8 mouse cellular contexts compared by ENCODE assay signal in the genomic region with DNA sequence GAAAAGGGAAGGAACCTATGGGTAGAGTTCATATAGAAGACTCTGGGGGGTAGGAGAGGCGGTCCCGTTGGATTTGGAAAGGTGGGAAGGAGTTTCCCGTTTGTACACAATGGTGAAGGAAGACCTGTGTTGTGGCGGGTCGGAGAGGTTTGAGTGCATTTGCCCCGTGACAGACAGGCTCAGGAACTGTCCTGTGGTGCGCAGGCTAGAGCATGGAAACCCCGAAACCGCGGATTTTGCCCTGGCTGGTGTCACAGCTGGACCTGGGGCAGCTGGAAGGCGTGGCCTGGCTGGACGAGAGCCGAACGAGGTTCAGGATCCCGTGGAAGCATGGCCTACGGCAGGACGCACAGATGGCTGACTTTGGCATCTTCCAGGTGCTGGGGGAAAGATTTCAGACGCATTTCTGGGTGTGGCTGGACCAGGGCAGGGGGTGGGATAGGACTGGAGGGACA. TPM values are rescaled to one million over a fixed set of nuclear protein-coding genes. Genes with fewer than 3 reads are reported as not detected.
DNase-seq lines count a peak whose midpoint lies in the region; ATAC-seq and TF ChIP-seq lines count a peak whose summit lies in the region.

TSS of gene Bcl2l12 (minus strand) at position 212 of the 455 bp plus-strand sequence.

- peak within 1 kb of the TSS; percentile 78 for H3K9ac ChIP-seq in heart, postnatal 0 days (replicated peaks; ENCODE audit: low read depth, low read length)
- peak within 1 kb of the TSS; percentile 89 for H3K9ac ChIP-seq in stomach, embryonic 16.5 days (ENCODE audit: low read length)

- H3K4me3 ChIP-seq in E14TG2a.4 (replicated peaks; ENCODE audit: low read length), result peak within 1 kb of the TSS; percentile 91
- peak within 1 kb of the TSS; percentile 84 for H3K4me3 ChIP-seq in erythroblast, embryonic 14.5 days (replicated peaks)
- peak within 1 kb of the TSS; percentile 75 for H3K4me3 ChIP-seq in heart, postnatal 0 days (ENCODE audit: low read depth, low read length)
- peak within 1 kb of the TSS; percentile 99 for H3K4me3 ChIP-seq in megakaryocyte, embryonic 14.5 days (replicated peaks)
- H3K4me3 ChIP-seq in stomach, embryonic 16.5 days (replicated peaks; ENCODE audit: low read length), result peak within 1 kb of the TSS; percentile 82

- H3K4me2 ChIP-seq in heart, postnatal 0 days (ENCODE audit: low read depth, low read length), result peak within 1 kb of the TSS; percentile 73
- peak within 1 kb of the TSS; percentile 94 for H3K4me2 ChIP-seq in stomach, embryonic 16.5 days (ENCODE audit: low read depth, low read length)

- TF ChIP-seq CTCF in E14TG2a.4 (conservative IDR thresholded peaks at IDR 0.05; ENCODE audit: low read length), result no peak
- no peak for TF ChIP-seq CTCF in heart, postnatal 0 days (IDR thresholded peaks at IDR 0.05; ENCODE audit: low read depth)

- 2% methylated on average over 18 of the region's 18 CpGs for WGBS in heart, postnatal 0 days
- under 1% methylated on average over 18 of the region's 18 CpGs for WGBS in stomach, embryonic 16.5 days

- H3K27me3 ChIP-seq in E14TG2a.4 (ENCODE audit: insufficient read depth, low read length), result no peaks in the 10 kb centered on the region
- H3K27me3 ChIP-seq in erythroblast, embryonic 14.5 days (ENCODE audit: control insufficient read depth), result no peaks in the 10 kb centered on the region
- H3K27me3 ChIP-seq in heart, postnatal 0 days (ENCODE audit: control insufficient read depth, insufficient read depth, low read length), result no peaks in the 10 kb centered on the region
- H3K27me3 ChIP-seq in megakaryocyte, embryonic 14.5 days (replicated peaks), result no peaks in the 10 kb centered on the region
- no peaks in the 10 kb centered on the region for H3K27me3 ChIP-seq in stomach, embryonic 16.5 days (ENCODE audit: control insufficient read depth, insufficient read depth, low read length)

- no peak for TF ChIP-seq EP300 in heart, postnatal 0 days (IDR thresholded peaks at IDR 0.05; ENCODE audit: low read depth)

- H3K4me1 ChIP-seq in E14TG2a.4 (replicated peaks; ENCODE audit: low read depth, low read length), result peaks cover 83% of the 10 kb centered on the region
- peaks cover 63% of the 10 kb centered on the region for H3K4me1 ChIP-seq in erythroblast, embryonic 14.5 days (ENCODE audit: control insufficient read depth)
- peaks cover 17% of the 10 kb centered on the region for H3K4me1 ChIP-seq in heart, postnatal 0 days (ENCODE audit: control insufficient read depth, insufficient read depth)
- H3K4me1 ChIP-seq in megakaryocyte, embryonic 14.5 days, result peaks cover 77% of the 10 kb centered on the region
- H3K4me1 ChIP-seq in stomach, embryonic 16.5 days (ENCODE audit: control insufficient read depth, insufficient read depth, low read length), result peaks cover 32% of the 10 kb centered on the region

- no peaks in the 10 kb centered on the region for H3K9me3 ChIP-seq in E14TG2a.4 (ENCODE audit: low read length)
- no peaks in the 10 kb centered on the region for H3K9me3 ChIP-seq in erythroblast, embryonic 14.5 days (ENCODE audit: control insufficient read depth, low read length)
- no peaks in the 10 kb centered on the region for H3K9me3 ChIP-seq in heart, postnatal 0 days (replicated peaks; ENCODE audit: control insufficient read depth, low read length)
- no peaks in the 10 kb centered on the region for H3K9me3 ChIP-seq in megakaryocyte, embryonic 14.5 days
- H3K9me3 ChIP-seq in stomach, embryonic 16.5 days (replicated peaks; ENCODE audit: control insufficient read depth, low read length), result no peaks in the 10 kb centered on the region

- peaks cover 71% of the 10 kb centered on the region for H3K36me3 ChIP-seq in E14TG2a.4 (ENCODE audit: insufficient read depth, low read length)
- H3K36me3 ChIP-seq in erythroblast, embryonic 14.5 days (ENCODE audit: control insufficient read depth), result peaks cover 69% of the 10 kb centered on the region
- peaks cover 49% of the 10 kb centered on the region for H3K36me3 ChIP-seq in heart, postnatal 0 days (replicated peaks; ENCODE audit: control insufficient read depth, insufficient read depth, low read length)
- H3K36me3 ChIP-seq in megakaryocyte, embryonic 14.5 days (replicated peaks; ENCODE audit: low read length), result peaks cover 74% of the 10 kb centered on the region
- peaks cover 43% of the 10 kb centered on the region for H3K36me3 ChIP-seq in stomach, embryonic 16.5 days (ENCODE audit: control insufficient read depth, insufficient read depth, low read length)

- H3K27ac ChIP-seq in heart, postnatal 0 days (ENCODE audit: low read depth), result peak within 1 kb of the TSS; percentile 83
- peak within 1 kb of the TSS; percentile 92 for H3K27ac ChIP-seq in stomach, embryonic 16.5 days (ENCODE audit: low read length)

- ATAC-seq in heart, postnatal 0 days (ENCODE audit: insufficient read depth, low read depth), result no peak; the same call in 1 of the 2 replicates
- no peak for ATAC-seq in stomach, embryonic 16.5 days (ENCODE audit: insufficient read depth, low FRiP score)

- peak in 1 of 2 experiments; percentile 60 for DNase-seq in adrenal gland, adult 18-20 months (ENCODE audit: low spot score in 2 of 2)
- no peak for DNase-seq in heart, postnatal 0 days (ENCODE audit: low spot score)
- peak; percentile 83 for DNase-seq in kidney, postnatal 14 days
- DNase-seq in right cerebral cortex, postnatal 4 days, result no peak

RNA-seq across cellular contexts. Expression of gene Bcl2l12, which starts in this region (rescaled TPM):
- 10 to 100 TPM; 13.9 to 14.2 TPM for total RNA-seq in adrenal gland, adult 18-20 months (2021)
- polyA plus RNA-seq in erythroblast, embryonic 14.5 days (2012), result 6.1 and 6.4 TPM in 2 replicates
- 20.3 and 22.0 TPM in 2 replicates for total RNA-seq in heart, postnatal 0 days (2014; rRNA removed; ENCODE audit: low replicate concordance)
- polyA plus RNA-seq in heart, postnatal 0 days (2015; fragmentation: Nextera tagmentation; extraction: Ambion mirVana), result 25.5 and 27.5 TPM in 2 replicates
- 44.7 and 73.7 TPM in 2 replicates for polyA plus RNA-seq in megakaryocyte, embryonic 14.5 days (2012; ENCODE audit: insufficient read depth, low replicate concordance)
- 43.8 and 45.8 TPM in 2 replicates for polyA plus RNA-seq in stomach, embryonic 16.5 days (2015; fragmentation: Nextera tagmentation; extraction: Ambion mirVana)
